Mouse (Mus musculus) megakaryocyte, embryonic 14.5 days (primary cell): ENCODE results near the gene Grm5.

Experiments
- FLI1 ChIP-seq: IDR thresholded peaks from 2 replicates; pipeline ENCODE4 v1.6.1; 2012; ENCODE audit warnings: low read length, inconsistent platforms, mixed read lengths
- GATA1 ChIP-seq: IDR thresholded peaks from 3 replicates; pipeline ENCODE4 v1.6.1; 2012; ENCODE audit warnings: mixed read lengths, low read length, inconsistent platforms, borderline replicate concordance

DNA sequence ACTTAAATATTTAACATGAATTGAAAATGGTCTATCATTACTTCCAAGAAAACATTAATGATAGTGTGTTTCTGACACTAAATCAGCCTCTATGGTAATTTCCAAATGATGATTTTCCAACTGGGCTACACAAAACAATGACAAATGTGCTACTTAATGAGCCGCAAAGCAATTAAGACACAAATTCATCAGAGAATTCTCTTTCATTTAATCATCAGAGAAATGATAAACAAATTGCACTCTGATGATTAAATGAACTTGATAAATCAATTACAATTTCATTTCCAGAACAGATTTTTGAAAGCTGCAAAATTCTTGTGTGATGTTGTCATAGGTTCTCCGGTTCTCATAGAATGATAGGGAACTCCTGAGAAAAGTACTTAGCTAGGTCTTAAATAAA, 577.6 kb downstream of the Grm5 start:
- TF ChIP-seq GATA1 = no peak
- no peak for TF ChIP-seq FLI1
